Mouse (Mus musculus): ENCODE measurements around the gene Tkt. TPM values are rescaled to one million over a fixed set of nuclear protein-coding genes. Genes with fewer than 3 reads are reported as not detected.

Tkt gene
- polyA plus RNA-seq, 1 experiment: 412 TPM

DNA sequence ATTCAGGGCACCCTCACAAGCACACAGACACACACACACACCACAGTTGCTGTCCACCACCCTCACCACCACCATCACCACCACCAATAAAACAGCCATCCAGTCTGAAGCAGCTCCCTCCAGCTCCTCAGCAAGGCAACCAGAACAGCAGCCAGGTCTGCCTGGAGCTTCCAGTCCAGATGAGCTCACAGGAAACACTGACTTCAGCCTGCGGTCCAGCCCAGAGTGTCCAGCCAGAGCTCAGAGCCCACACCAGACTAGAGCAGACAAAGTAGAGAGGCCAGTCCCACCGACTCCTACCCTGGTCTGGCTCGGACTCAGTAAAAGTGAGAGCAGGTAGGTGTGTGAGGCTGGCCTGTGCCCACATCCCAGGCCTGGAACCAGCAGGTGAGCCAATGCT lies 62.8 kb downstream of the Tkt start:
- TF ChIP-seq CTCF (IDR thresholded peaks at IDR 0.05; ENCODE audit: low read depth, low read length) (no peak), POLR2A (IDR thresholded peaks at IDR 0.05; ENCODE audit: borderline replicate concordance, low read depth, low read length) (no peak)
- Histone ChIP-seq H3K4me1 (ENCODE audit: control insufficient read depth, insufficient read depth, low read length) (peaks cover 88% of the 10 kb centered on the region), H3K4me3 (ENCODE audit: insufficient read depth, low read length) (no peak overlapping the region), H3K27ac (ENCODE audit: insufficient read depth, low read depth, low read length) (peak overlapping the region; percentile 48)

GRCm38 (mm10) chr14:30612523-30612922 lies 64.4 kb downstream of the Tkt start:
- peaks cover 98% of the 10 kb centered on the region for H3K4me1 ChIP-seq (ENCODE audit: control insufficient read depth, insufficient read depth, low read length)
- H3K27ac ChIP-seq (ENCODE audit: insufficient read depth, low read depth, low read length): peak overlapping the region; percentile 48
- TF ChIP-seq CTCF (IDR thresholded peaks at IDR 0.05; ENCODE audit: low read depth, low read length): peak; percentile 73
- TF ChIP-seq POLR2A (IDR thresholded peaks at IDR 0.05; ENCODE audit: borderline replicate concordance, low read depth, low read length): no peak
- H3K4me3 ChIP-seq (ENCODE audit: insufficient read depth, low read length): no peak overlapping the region

GRCm38 (mm10) chr14:30612962-30613715 lies 65.0 kb downstream of the Tkt start:
- peaks cover 100% of the 10 kb centered on the region for H3K4me1 ChIP-seq (ENCODE audit: control insufficient read depth, insufficient read depth, low read length)
- no peak overlapping the region for H3K4me3 ChIP-seq (ENCODE audit: insufficient read depth, low read length)
- TF ChIP-seq POLR2A (IDR thresholded peaks at IDR 0.05; ENCODE audit: borderline replicate concordance, low read depth, low read length) (no peak), CTCF (IDR thresholded peaks at IDR 0.05; ENCODE audit: low read depth, low read length) (no peak)
- 0 out of 2 replicates have a peak overlapping the region, but pooled peaks have one; percentile 16 for H3K27ac ChIP-seq (ENCODE audit: insufficient read depth, low read depth, low read length)

DNA sequence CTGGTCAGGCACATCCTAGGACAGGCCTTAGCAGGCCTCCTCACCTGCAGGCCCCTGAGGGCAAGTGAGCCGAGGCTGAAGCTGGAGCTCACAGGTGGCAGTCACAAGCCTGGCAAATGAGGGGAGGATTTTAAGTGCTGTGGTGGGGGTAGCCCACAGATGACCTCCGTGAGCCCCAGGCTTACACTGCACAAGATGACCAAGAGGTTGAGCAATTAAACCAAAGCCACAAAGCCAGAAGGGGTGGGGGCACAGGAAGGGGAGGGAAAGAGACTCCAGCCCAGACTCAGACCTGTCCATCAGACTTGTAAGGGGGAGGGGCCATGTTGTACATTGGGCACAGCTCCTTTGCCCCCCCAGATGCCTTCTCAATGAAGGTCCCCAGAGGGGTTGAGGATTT lies 68.6 kb downstream of the Tkt start:
- H3K4me3 ChIP-seq (ENCODE audit: insufficient read depth, low read length): peak overlapping the region; percentile 9; the same call in 1 of the 2 replicates
- TF ChIP-seq CTCF (IDR thresholded peaks at IDR 0.05; ENCODE audit: low read depth, low read length) (no peak), POLR2A (IDR thresholded peaks at IDR 0.05; ENCODE audit: borderline replicate concordance, low read depth, low read length) (no peak)
- peaks cover 97% of the 10 kb centered on the region for H3K4me1 ChIP-seq (ENCODE audit: control insufficient read depth, insufficient read depth, low read length)
- peak overlapping the region; percentile 61 for H3K27ac ChIP-seq (ENCODE audit: insufficient read depth, low read depth, low read length)

DNA sequence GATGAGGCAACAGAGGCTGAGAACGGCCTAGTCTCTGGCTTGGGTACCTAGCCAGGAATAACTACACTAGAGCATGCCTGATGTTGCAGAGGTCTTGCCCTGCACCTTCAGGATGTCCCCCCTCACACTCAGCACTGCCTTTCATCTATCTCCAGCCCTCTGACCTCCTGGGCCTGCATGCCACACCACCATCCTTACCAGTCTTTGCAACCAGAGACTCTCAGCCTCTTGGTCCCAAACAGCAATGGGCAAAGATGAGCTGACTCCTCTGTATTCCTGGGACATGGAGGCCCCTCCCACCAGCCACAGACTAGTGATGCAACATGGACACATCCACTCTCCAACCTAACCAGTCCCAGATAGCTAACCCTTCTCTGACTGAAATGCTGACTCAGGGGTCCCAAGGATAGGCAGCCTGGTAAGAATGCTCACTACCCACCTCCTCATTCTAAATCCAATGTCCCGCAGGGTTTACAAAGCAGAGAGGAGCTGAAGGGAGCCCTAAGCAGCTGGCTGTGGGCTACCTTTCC lies 70.7 kb downstream of the Tkt start:
- no peak overlapping the region for H3K4me3 ChIP-seq (ENCODE audit: insufficient read depth, low read length)
- H3K27ac ChIP-seq (ENCODE audit: insufficient read depth, low read depth, low read length): peak overlapping the region; percentile 93
- TF ChIP-seq CTCF (IDR thresholded peaks at IDR 0.05; ENCODE audit: low read depth, low read length) (no peak), POLR2A (IDR thresholded peaks at IDR 0.05; ENCODE audit: borderline replicate concordance, low read depth, low read length) (no peak)
- H3K4me1 ChIP-seq (ENCODE audit: control insufficient read depth, insufficient read depth, low read length): peaks cover 92% of the 10 kb centered on the region

- peak overlapping the region; percentile 93 for H3K27ac ChIP-seq (ENCODE audit: insufficient read depth, low read depth, low read length)
- peaks cover 81% of the 10 kb centered on the region for H3K4me1 ChIP-seq (ENCODE audit: control insufficient read depth, insufficient read depth, low read length)
- no peak for TF ChIP-seq CTCF (IDR thresholded peaks at IDR 0.05; ENCODE audit: low read depth, low read length)
- 0 out of 2 replicates have a peak, but pooled peaks have one; percentile 45 for TF ChIP-seq POLR2A (IDR thresholded peaks at IDR 0.05; ENCODE audit: borderline replicate concordance, low read depth, low read length)
- H3K4me3 ChIP-seq (ENCODE audit: insufficient read depth, low read length): peak overlapping the region; percentile 0; the same call in 1 of the 2 replicates
Measured at GRCm38 (mm10) chr14:30619982-30620578, 71.9 kb downstream of the Tkt start.

GRCm38 (mm10) chr14:30622130-30622529 lies 74.0 kb downstream of the Tkt start:
- Histone ChIP-seq H3K27ac (ENCODE audit: insufficient read depth, low read depth, low read length) (peak overlapping the region; percentile 93), H3K4me1 (ENCODE audit: control insufficient read depth, insufficient read depth, low read length) (peaks cover 67% of the 10 kb centered on the region), H3K4me3 (ENCODE audit: insufficient read depth, low read length) (no peak overlapping the region)
- TF ChIP-seq CTCF (IDR thresholded peaks at IDR 0.05; ENCODE audit: low read depth, low read length): no peak
- no peak for TF ChIP-seq POLR2A (IDR thresholded peaks at IDR 0.05; ENCODE audit: borderline replicate concordance, low read depth, low read length)

DNA sequence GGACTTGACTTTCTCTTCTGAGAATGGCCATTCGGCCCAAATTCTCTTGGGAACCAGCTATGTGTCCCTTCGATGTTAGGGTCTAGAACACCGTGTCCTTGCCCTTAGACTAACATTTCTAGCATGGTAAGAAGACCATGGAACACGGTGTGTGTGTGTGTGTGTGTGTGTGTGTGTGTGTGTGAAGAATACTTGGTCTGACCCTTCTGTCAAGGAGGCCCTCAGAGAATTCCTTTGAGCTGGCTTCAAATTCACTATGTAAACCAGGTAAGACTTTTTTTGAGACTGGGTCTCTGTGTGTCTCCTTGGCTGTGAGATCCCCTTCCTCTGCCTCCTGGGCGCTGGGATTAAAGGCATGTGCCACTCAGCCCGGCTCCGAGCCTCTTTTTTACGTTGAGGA lies 74.4 kb downstream of the Tkt start:
- no peak for TF ChIP-seq POLR2A (IDR thresholded peaks at IDR 0.05; ENCODE audit: borderline replicate concordance, low read depth, low read length)
- no peak for TF ChIP-seq CTCF (IDR thresholded peaks at IDR 0.05; ENCODE audit: low read depth, low read length)
- Histone ChIP-seq H3K4me3 (ENCODE audit: insufficient read depth, low read length) (no peak overlapping the region), H3K27ac (ENCODE audit: insufficient read depth, low read depth, low read length) (0 out of 2 replicates have a peak overlapping the region, but pooled peaks have one; percentile 93), H3K4me1 (ENCODE audit: control insufficient read depth, insufficient read depth, low read length) (peaks cover 63% of the 10 kb centered on the region)

Other genes with a start within 250 kb of the Tkt start
- 18.7 and 19.5 TPM in 2 replicates for gene Dcp1a, start 68.8 kb upstream of the Tkt start, polyA plus RNA-seq (2012; ENCODE audit: insufficient read depth, insufficient read length, missing spikeins)
- gene Cacna1d, start 56.9 kb upstream of the Tkt start, polyA plus RNA-seq (2012; ENCODE audit: insufficient read depth, insufficient read length, missing spikeins): 11.8 and 13.1 TPM in 2 replicates
- 404 TPM in 2 replicates for gene Prkcd, start 77.9 kb downstream of the Tkt start, polyA plus RNA-seq (2012; ENCODE audit: insufficient read depth, insufficient read length, missing spikeins)
- 18.4 and 20.5 TPM in 2 replicates for gene Rft1, start 106.0 kb downstream of the Tkt start, polyA plus RNA-seq (2012; ENCODE audit: insufficient read depth, insufficient read length, missing spikeins)
- gene Sfmbt1, start 166.5 kb downstream of the Tkt start, polyA plus RNA-seq (2012; ENCODE audit: insufficient read depth, insufficient read length, missing spikeins): 22.7 and 26.8 TPM in 2 replicates